Comparison of ENCODE assay signal across 17 mouse cellular contexts in the genomic region with DNA sequence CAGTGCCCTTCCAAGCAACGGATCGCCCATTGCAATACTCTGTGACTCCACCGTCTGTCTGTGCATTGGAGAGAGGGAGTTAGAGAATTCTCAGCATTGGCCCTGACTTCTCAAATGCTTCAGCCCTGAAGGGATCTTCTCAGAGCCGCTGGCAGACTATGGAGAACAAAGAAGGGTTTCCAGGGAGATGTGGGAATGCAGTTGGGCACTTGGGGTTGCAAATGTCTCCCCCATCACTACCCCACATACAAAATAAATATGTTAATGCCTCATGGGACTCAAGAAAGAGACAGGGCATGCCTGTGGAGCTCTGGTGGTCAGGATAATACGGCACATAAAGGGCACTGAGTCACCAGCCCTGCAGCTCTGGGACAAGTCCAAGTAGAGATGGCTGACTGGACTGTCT. TPM values are rescaled to one million over a fixed set of nuclear protein-coding genes. Genes with fewer than 3 reads are reported as not detected.
DNase-seq lines count a peak whose midpoint lies in the region; ATAC-seq and TF ChIP-seq lines count a peak whose summit lies in the region.
"Had no signal": no experiment of that assay in that cellular context is flagged by ENCODE, and none has a peak within 500 bp of the region (broad histone marks: within the 10 kb centered on the region; RNA-seq: fewer than 3 reads in every experiment).

No protein-coding gene starts in this region.

- WGBS in forebrain, embryonic 14.5 days: 27% methylated on average over 5 of the region's 5 CpGs
- 16% methylated on average over 5 of the region's 5 CpGs for WGBS in hindbrain, embryonic 16.5 days
- WGBS in neural tube, embryonic 12.5 days: 30% methylated on average over 5 of the region's 5 CpGs
- 74% methylated on average over 5 of the region's 5 CpGs for WGBS in lung, postnatal 0 days

- no peak overlapping the region for H3K9ac ChIP-seq in forebrain, embryonic 14.5 days (ENCODE audit: low read length)
- no peak overlapping the region for H3K9ac ChIP-seq in hindbrain, embryonic 16.5 days (ENCODE audit: low read depth, low read length)
- no peak overlapping the region for H3K9ac ChIP-seq in neural tube, embryonic 12.5 days
- no peak overlapping the region for H3K9ac ChIP-seq in lung, postnatal 0 days (replicated peaks; ENCODE audit: low read depth)
- H3K9ac ChIP-seq: embryonic facial prominence, embryonic 15.5 days; intestine, embryonic 15.5 days; lung, embryonic 14.5 days had no signal

- H3K27me3 ChIP-seq in forebrain, embryonic 14.5 days (replicated peaks; ENCODE audit: control insufficient read depth, insufficient read depth, low read length): no peaks in the 10 kb centered on the region
- H3K27me3 ChIP-seq in hindbrain, embryonic 16.5 days (replicated peaks; ENCODE audit: control insufficient read depth, insufficient read depth, low read length): no peaks in the 10 kb centered on the region
- no peaks in the 10 kb centered on the region for H3K27me3 ChIP-seq in neural tube, embryonic 12.5 days (replicated peaks)
- H3K27me3 ChIP-seq in lung, postnatal 0 days (replicated peaks; ENCODE audit: insufficient read depth, low read length): no peaks in the 10 kb centered on the region
- H3K27me3 ChIP-seq: embryonic facial prominence, embryonic 15.5 days; intestine, embryonic 15.5 days had no signal

- TF ChIP-seq CTCF in layer of hippocampus, adult 2 months (conservative IDR thresholded peaks at IDR 0.05): no peak
- TF ChIP-seq CTCF in lung, postnatal 0 days (IDR thresholded peaks at IDR 0.05): no peak

- H3K36me3 ChIP-seq in forebrain, embryonic 14.5 days (ENCODE audit: control insufficient read depth, insufficient read depth, low read length): no peaks in the 10 kb centered on the region
- no peaks in the 10 kb centered on the region for H3K36me3 ChIP-seq in hindbrain, embryonic 16.5 days (ENCODE audit: control insufficient read depth, insufficient read depth, low read length)
- no peaks in the 10 kb centered on the region for H3K36me3 ChIP-seq in neural tube, embryonic 12.5 days
- H3K36me3 ChIP-seq in lung, postnatal 0 days (ENCODE audit: insufficient read depth, low read length): no peaks in the 10 kb centered on the region
- H3K36me3 ChIP-seq: embryonic facial prominence, embryonic 15.5 days; intestine, embryonic 15.5 days had no signal

- peak overlapping the region; percentile 23; the same call in 1 of the 2 replicates for H3K27ac ChIP-seq in layer of hippocampus, adult 2 months
- peak overlapping the region; percentile 74; the same call in 1 of the 2 replicates for H3K27ac ChIP-seq in forebrain, embryonic 14.5 days (ENCODE audit: low read depth, low read length)
- peak overlapping the region; percentile 79 for H3K27ac ChIP-seq in hindbrain, embryonic 16.5 days (ENCODE audit: low read depth, low read length)
- 0 out of 2 replicates have a peak overlapping the region, but pooled peaks have one; percentile 38 for H3K27ac ChIP-seq in neural tube, embryonic 12.5 days
- H3K27ac ChIP-seq in lung, postnatal 0 days (ENCODE audit: low read length): no peak overlapping the region
- H3K27ac ChIP-seq: embryonic facial prominence, embryonic 15.5 days; intestine, embryonic 15.5 days had no signal

- peak; percentile 72 for ATAC-seq in forebrain, embryonic 14.5 days
- peak; percentile 90 for ATAC-seq in hindbrain, embryonic 16.5 days
- ATAC-seq in neural tube, embryonic 12.5 days (ENCODE audit: low FRiP score, low read depth): peak; percentile 65
- no peak for ATAC-seq in lung, postnatal 0 days
- ATAC-seq: intestine, embryonic 15.5 days had no signal

- 0 out of 2 replicates have a peak, but pooled peaks cover 4% of the 10 kb centered on the region for H3K4me1 ChIP-seq in forebrain, embryonic 14.5 days (ENCODE audit: control insufficient read depth, insufficient read depth, low read length)
- H3K4me1 ChIP-seq in hindbrain, embryonic 16.5 days (ENCODE audit: control insufficient read depth, insufficient read depth, low read depth, low read length): no peaks in the 10 kb centered on the region; the same call in 1 of the 2 replicates
- H3K4me1 ChIP-seq in neural tube, embryonic 12.5 days: no peaks in the 10 kb centered on the region
- H3K4me1 ChIP-seq in lung, postnatal 0 days (ENCODE audit: insufficient read depth, low read depth, low read length): no peaks in the 10 kb centered on the region
- H3K4me1 ChIP-seq: embryonic facial prominence, embryonic 15.5 days; intestine, embryonic 15.5 days had no signal

- TF ChIP-seq EP300 in lung, postnatal 0 days (IDR thresholded peaks at IDR 0.05): no peak

- DNase-seq in layer of hippocampus, adult 2 months (ENCODE audit: low spot score in 2 of 2): no peak
- DNase-seq in layer of hippocampus, postnatal 14 days (ENCODE audit: low spot score in 2 of 2): no peak
- DNase-seq in forebrain, embryonic 14.5 days (ENCODE audit: low spot score): peak; percentile 51
- DNase-seq in kidney, postnatal 25 days: no peak
- no peak for DNase-seq in lung, postnatal 0 days (ENCODE audit: low spot score)
- no peak for DNase-seq in cerebellum, postnatal 14 days
- DNase-seq: cerebellum, adult 9-11 months; heart, adult 18-20 months; heart, postnatal 10 days; kidney, postnatal 10 days; lung, embryonic 14.5 days; thymus, adult 2 months had no signal

- H3K9me3 ChIP-seq in forebrain, embryonic 14.5 days (replicated peaks; ENCODE audit: control insufficient read depth, low read length): no peaks in the 10 kb centered on the region
- H3K9me3 ChIP-seq in hindbrain, embryonic 16.5 days (ENCODE audit: control insufficient read depth, low read length): no peaks in the 10 kb centered on the region
- H3K9me3 ChIP-seq in neural tube, embryonic 12.5 days: no peaks in the 10 kb centered on the region
- H3K9me3 ChIP-seq in lung, postnatal 0 days (ENCODE audit: low read length): no peaks in the 10 kb centered on the region
- H3K9me3 ChIP-seq: embryonic facial prominence, embryonic 15.5 days; intestine, embryonic 15.5 days; megakaryocyte, embryonic 14.5 days had no signal

- H3K4me2 ChIP-seq in forebrain, embryonic 14.5 days (ENCODE audit: low read length): no peak overlapping the region
- H3K4me2 ChIP-seq in hindbrain, embryonic 16.5 days (ENCODE audit: low read length): no peak overlapping the region
- no peak overlapping the region for H3K4me2 ChIP-seq in neural tube, embryonic 12.5 days (replicated peaks)
- H3K4me2 ChIP-seq in lung, postnatal 0 days (replicated peaks; ENCODE audit: low read depth, low read length): no peak overlapping the region
- H3K4me2 ChIP-seq: embryonic facial prominence, embryonic 15.5 days; intestine, embryonic 15.5 days; lung, embryonic 14.5 days had no signal

- no peak overlapping the region for H3K4me3 ChIP-seq in layer of hippocampus, adult 2 months
- no peak overlapping the region for H3K4me3 ChIP-seq in forebrain, embryonic 14.5 days (ENCODE audit: low read depth, low read length)
- no peak overlapping the region for H3K4me3 ChIP-seq in hindbrain, embryonic 16.5 days (ENCODE audit: low read length)
- H3K4me3 ChIP-seq in neural tube, embryonic 12.5 days: no peak overlapping the region
- no peak overlapping the region for H3K4me3 ChIP-seq in lung, postnatal 0 days (ENCODE audit: low read depth, low read length)
- H3K4me3 ChIP-seq: embryonic facial prominence, embryonic 15.5 days; intestine, embryonic 15.5 days; megakaryocyte, embryonic 14.5 days had no signal

RNA-seq across cellular contexts. Expression of a gene that starts 55.1 kb away (rescaled TPM):
- 10 to 100 TPM; 39.3 to 45.2 TPM for total RNA-seq in layer of hippocampus, adult 2 months (2021)
- 10 to 100 TPM; 42.9 to 45.0 TPM for total RNA-seq in layer of hippocampus, postnatal 14 days (2021)
- 15.8 and 24.1 TPM in 2 replicates for polyA plus RNA-seq in forebrain, embryonic 14.5 days (2014; fragmentation: Nextera tagmentation; extraction: Ambion mirVana)
- polyA plus RNA-seq in hindbrain, embryonic 16.5 days (2015; fragmentation: Nextera tagmentation; extraction: Ambion mirVana): 89.0 and 101 TPM in 2 replicates
- 9.5 and 9.7 TPM in 2 replicates for polyA plus RNA-seq in neural tube, embryonic 12.5 days (2016; fragmentation: Nextera tagmentation; extraction: Ambion mirVana)
- polyA plus RNA-seq in lung, postnatal 0 days (2015; fragmentation: Nextera tagmentation; extraction: Ambion mirVana): 4.8 and 5.7 TPM in 2 replicates
